Mouse (Mus musculus) gastrocnemius, postnatal 25 days (tissue): ENCODE results near the gene Usp48. TPM values are rescaled to one million over a fixed set of nuclear protein-coding genes. Genes with fewer than 3 reads are reported as not detected.
A peak's percentile ranks its signal among the peaks of the same experiment; 100 is the strongest.

Experiments used
- DNase-seq: peaks from one replicate; pipeline ENCODE4 v3.0.0; 2022
- total RNA-seq, 2 experiments: library from RNA; stranded (reverse); gene quantifications; 1 replicate in 1 of 2; 2 replicates in 1 of 2; pipeline ENCODE4 v1.2.3; 2021

The Usp48 gene
- total RNA-seq, 2 experiments from 2014 or later = 23.8 to 27.4 TPM

DNA sequence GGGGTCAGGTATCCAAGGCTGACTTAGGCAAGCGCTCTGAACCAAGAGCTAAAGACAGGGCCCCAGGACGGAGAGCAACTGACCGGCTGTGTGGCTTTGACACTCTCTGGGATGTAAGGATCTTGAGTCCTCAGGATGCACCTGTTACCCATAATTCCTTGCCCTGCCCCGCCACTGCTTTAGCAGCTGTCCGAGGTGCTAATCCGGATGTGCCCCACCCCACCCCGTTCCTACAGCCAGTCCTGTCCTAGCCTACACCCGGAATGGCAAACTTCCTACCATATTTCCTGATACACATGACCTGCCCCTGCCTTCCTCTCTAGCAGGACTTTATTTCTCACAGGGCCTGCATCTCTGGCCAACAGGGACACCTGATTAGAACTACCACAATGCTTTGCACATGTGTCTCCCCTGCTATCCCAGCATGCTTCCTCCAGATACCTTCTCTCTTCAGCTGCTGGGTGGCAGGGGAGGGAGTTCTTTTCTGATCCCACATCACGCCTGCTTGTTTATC lies 91.3 kb downstream of the Usp48 start:
- no peak for DNase-seq

DNA sequence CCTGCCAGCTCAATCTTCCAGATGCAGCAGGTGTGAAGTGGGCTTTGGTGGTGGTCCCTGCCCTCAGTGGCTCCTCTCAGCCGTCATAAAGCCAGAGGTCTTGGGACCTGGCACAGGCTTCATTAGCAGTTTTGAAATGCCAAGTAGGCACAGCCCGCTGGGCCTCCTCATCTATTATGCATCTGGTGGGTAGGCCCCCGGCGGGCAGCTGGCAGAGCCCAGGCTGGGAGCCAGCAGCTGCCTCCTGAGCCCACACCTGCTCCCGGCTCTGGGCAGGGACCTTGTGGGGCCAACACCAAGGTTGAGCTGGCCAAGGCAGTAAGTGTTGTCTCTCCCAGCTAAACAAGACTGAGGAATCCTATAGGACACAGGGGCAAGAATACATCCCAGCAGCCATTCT lies 92.7 kb downstream of the Usp48 start:
- no peak for DNase-seq

GRCm38 (mm10) chr4:137687234-137687825 lies 93.8 kb downstream of the Usp48 start:
- DNase-seq = no peak

- no peak for DNase-seq
Measured at GRCm38 (mm10) chr4:137692107-137692902, 98.8 kb downstream of the Usp48 start.

DNA sequence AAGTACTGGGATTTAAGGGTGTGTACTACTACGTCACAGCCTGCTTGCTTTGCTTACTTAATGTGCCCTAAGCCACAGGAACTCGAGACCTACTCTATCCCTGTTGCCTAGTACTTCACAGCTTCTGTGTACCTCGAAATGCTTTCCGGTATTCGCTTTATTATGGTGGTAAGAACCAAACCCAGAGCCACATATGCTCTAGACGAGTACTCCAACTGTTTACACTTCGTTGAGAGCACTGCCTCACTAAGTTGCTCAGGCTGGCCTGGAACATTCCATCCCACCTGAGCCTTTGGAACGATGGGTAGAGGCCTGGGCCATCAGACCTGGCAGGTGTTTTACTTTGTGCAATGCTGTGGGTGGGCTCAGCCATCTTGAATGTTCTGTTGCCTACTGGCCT lies 101.7 kb downstream of the Usp48 start:
- no peak for DNase-seq

GRCm38 (mm10) chr4:137695900-137696299 lies 102.3 kb downstream of the Usp48 start:
- no peak for DNase-seq

GRCm38 (mm10) chr4:137697156-137697885 lies 103.8 kb downstream of the Usp48 start:
- no peak for DNase-seq

GRCm38 (mm10) chr4:137698076-137698985 lies 104.8 kb downstream of the Usp48 start:
- no peak for DNase-seq

- DNase-seq = no peak
Measured at GRCm38 (mm10) chr4:137699264-137700211, 106.0 kb downstream of the Usp48 start.

GRCm38 (mm10) chr4:137700960-137701359 lies 107.4 kb downstream of the Usp48 start:
- no peak for DNase-seq

DNA sequence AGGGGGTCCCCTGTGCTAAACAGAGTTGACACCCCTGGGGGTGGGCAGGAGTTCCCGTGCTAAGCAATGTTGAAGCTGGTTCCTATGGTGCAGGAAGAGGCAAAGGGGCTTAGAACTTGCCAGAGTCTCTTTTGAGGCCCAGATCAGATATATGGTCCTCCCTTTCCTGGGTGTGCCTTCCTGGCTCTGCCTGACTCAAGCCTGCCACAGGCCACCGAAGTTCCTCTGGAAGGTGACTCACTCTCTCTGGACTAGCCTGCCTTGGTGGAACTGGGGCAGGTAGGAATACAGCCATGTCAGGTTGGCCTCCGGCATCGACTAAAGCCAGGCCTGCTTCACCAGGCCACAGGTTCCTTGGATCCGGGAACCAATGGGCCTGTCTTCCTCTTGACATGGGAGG lies 109.5 kb downstream of the Usp48 start:
- no peak for DNase-seq

DNA sequence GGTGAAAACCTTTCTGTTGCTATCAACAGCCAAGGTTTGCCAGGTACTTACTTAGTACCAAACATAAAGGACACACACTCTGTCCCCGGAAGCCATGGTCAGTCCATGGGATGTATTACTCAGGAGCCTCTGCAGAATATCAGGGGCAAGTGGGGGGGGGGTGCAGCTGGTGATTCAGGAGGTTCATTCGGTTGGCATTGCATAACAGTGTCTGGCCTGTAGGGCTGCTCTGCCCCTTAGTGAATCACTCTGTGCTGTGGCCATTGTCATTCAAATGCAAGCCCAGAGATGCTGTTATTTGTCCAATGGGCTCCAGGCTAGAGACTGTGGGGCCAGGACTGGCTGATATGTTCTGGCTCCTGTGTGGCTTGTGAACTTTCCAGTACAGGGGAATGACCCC lies 111.0 kb downstream of the Usp48 start:
- DNase-seq = no peak

DNA sequence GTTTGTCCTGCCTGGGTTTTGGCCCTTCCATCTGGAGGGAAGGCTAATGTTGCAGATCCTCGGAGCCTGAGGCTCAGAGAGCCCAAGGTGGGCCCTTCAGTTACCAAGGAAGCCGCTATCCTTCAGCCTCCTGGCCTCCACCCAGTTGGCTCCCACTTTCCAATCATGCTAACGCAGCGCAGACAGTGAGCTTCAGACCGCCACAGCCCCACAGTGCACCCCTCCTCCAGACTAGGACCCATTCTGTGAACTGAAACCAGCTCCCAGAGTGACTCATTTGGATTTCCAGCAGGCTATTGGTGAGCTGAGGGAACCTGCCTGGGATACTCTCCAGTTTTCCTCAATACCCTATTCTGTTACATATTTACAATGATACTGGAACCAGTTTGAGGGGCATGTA lies 111.8 kb downstream of the Usp48 start:
- DNase-seq = no peak

DNA sequence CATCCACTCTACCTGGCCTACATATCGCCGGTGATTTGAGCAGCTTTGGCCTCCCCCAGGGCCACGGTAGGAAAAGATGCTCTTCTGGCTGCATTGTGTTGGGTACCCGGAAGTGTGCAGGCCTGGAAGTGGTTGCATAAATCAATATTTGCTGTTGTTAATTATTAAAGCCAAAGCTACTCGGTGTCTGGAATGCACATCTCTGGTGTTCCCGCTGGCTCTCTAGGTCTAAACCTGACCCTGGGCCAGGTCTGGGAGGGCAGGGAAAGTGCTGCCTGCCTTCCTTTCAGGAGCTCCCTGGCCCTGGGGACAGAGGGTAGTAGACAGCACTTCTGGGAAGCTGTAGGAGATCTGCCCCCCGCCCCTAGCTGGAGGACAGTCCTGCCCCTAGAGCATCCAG lies 113.0 kb downstream of the Usp48 start:
- DNase-seq = no peak

GRCm38 (mm10) chr4:137707216-137707990 lies 113.8 kb downstream of the Usp48 start:
- peak; percentile 86 for DNase-seq
